8 mouse cellular contexts compared by ENCODE assay signal in the genomic region with DNA sequence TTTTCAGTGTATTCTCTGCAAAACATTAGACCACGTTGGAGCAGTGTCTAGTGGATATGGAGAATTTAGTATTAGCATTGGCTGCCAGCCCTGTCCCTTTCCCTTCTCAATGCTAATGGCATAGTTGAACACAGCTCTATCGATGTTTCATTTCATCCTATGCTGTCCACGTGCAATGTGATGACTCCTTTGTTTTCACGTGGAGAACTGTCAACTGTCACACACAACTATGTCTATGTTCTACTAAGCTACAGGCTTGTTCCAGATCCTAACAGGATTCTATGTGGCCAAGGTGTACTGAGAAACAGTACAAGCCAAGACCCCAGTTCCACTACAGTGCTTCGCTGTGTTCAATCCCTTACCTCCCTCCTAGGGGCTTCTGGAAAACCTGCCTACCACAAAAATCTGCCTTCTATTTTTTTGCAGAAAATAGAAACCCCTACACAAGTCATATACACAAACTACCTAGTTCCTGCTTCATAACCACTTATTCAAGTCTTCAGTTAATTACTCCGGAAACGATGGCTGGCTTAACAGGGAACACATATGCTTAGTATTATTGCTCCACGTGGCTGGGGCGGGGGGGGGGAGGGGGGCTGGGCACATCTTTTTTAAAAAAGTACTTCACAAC. TPM values are rescaled to one million over a fixed set of nuclear protein-coding genes. Genes with fewer than 3 reads are reported as not detected.
DNase-seq lines count a peak whose midpoint lies in the region; ATAC-seq and TF ChIP-seq lines count a peak whose summit lies in the region.

No protein-coding gene starts in this region.

- H3K9me3 ChIP-seq in heart, embryonic 15.5 days (replicated peaks) = no peaks in the 10 kb centered on the region
- H3K9me3 ChIP-seq in G1E (replicated peaks) = no peaks in the 10 kb centered on the region
- no peaks in the 10 kb centered on the region for H3K9me3 ChIP-seq in hindbrain, embryonic 12.5 days (replicated peaks)
- no peaks in the 10 kb centered on the region for H3K9me3 ChIP-seq in midbrain, embryonic 11.5 days (ENCODE audit: control insufficient read depth, low read length)

- H3K9ac ChIP-seq in heart, embryonic 15.5 days = peak overlapping the region; percentile 98
- peak overlapping the region; percentile 100 for H3K9ac ChIP-seq in hindbrain, embryonic 12.5 days
- peak overlapping the region; percentile 99 for H3K9ac ChIP-seq in midbrain, embryonic 11.5 days (ENCODE audit: low read length)

- no peaks in the 10 kb centered on the region for H3K36me3 ChIP-seq in heart, embryonic 15.5 days
- H3K36me3 ChIP-seq in G1E (replicated peaks) = peaks cover 24% of the 10 kb centered on the region
- H3K36me3 ChIP-seq in hindbrain, embryonic 12.5 days = no peaks in the 10 kb centered on the region
- H3K36me3 ChIP-seq in midbrain, embryonic 11.5 days (ENCODE audit: control insufficient read depth, insufficient read depth, low read length) = no peaks in the 10 kb centered on the region

- TF ChIP-seq CTCF in G1E (IDR thresholded peaks at IDR 0.05; ENCODE audit: low read depth, low read length) = no peak

- H3K4me1 ChIP-seq in heart, embryonic 15.5 days (replicated peaks) = peaks cover 39% of the 10 kb centered on the region
- H3K4me1 ChIP-seq in G1E (ENCODE audit: insufficient read depth, low read depth, low read length) = peaks cover 34% of the 10 kb centered on the region
- H3K4me1 ChIP-seq in hindbrain, embryonic 12.5 days = peaks cover 38% of the 10 kb centered on the region
- peaks cover 19% of the 10 kb centered on the region for H3K4me1 ChIP-seq in midbrain, embryonic 11.5 days (ENCODE audit: control insufficient read depth, insufficient read depth, low read length)

- peak overlapping the region; percentile 85 for H3K4me3 ChIP-seq in heart, embryonic 15.5 days
- peak overlapping the region; percentile 82 for H3K4me3 ChIP-seq in G1E (ENCODE audit: low read depth, low read length)
- peak overlapping the region; percentile 65 for H3K4me3 ChIP-seq in hindbrain, embryonic 12.5 days
- H3K4me3 ChIP-seq in midbrain, embryonic 11.5 days (ENCODE audit: low read depth, low read length) = peak overlapping the region; percentile 97

- no peak for ATAC-seq in heart, embryonic 15.5 days (replicated peaks; ENCODE audit: insufficient number of reproducible peaks, insufficient read depth, low FRiP score, low read depth)
- ATAC-seq in G1E (ENCODE audit: extremely low read depth, insufficient number of reproducible peaks, low FRiP score, poor library complexity, severe bottlenecking) = no peak; the same call in 1 of the 2 replicates
- ATAC-seq in hindbrain, embryonic 12.5 days (ENCODE audit: low FRiP score) = peak; percentile 20; the same call in 1 of the 2 replicates
- ATAC-seq in midbrain, embryonic 11.5 days (ENCODE audit: low FRiP score) = no peak
- ATAC-seq in erythroid progenitor cell, adult 5-6 weeks (replicated peaks; ENCODE audit: low FRiP score, poor library complexity, severe bottlenecking) = no peak

- H3K27ac ChIP-seq in heart, embryonic 15.5 days = peak overlapping the region; percentile 96; the same call in 1 of the 2 replicates
- H3K27ac ChIP-seq in hindbrain, embryonic 12.5 days = 0 out of 2 replicates have a peak overlapping the region, but pooled peaks have one; percentile 98
- H3K27ac ChIP-seq in midbrain, embryonic 11.5 days (ENCODE audit: low read depth, low read length) = no peak overlapping the region

- peak overlapping the region; percentile 82 for H3K4me2 ChIP-seq in heart, embryonic 15.5 days
- H3K4me2 ChIP-seq in hindbrain, embryonic 12.5 days (replicated peaks) = peak overlapping the region; percentile 78
- peak overlapping the region; percentile 64 for H3K4me2 ChIP-seq in midbrain, embryonic 11.5 days

- H3K27me3 ChIP-seq in heart, embryonic 15.5 days = no peaks in the 10 kb centered on the region
- peaks cover 12% of the 10 kb centered on the region for H3K27me3 ChIP-seq in G1E (ENCODE audit: insufficient read depth, low read length)
- no peaks in the 10 kb centered on the region for H3K27me3 ChIP-seq in hindbrain, embryonic 12.5 days
- no peaks in the 10 kb centered on the region for H3K27me3 ChIP-seq in midbrain, embryonic 11.5 days (ENCODE audit: control insufficient read depth, insufficient read depth, low read length)

- 7% methylated on average over 9 of the region's 9 CpGs for WGBS in heart, embryonic 15.5 days
- 12% methylated on average over 9 of the region's 9 CpGs for WGBS in hindbrain, embryonic 12.5 days
- WGBS in midbrain, embryonic 11.5 days = 18% methylated on average over 9 of the region's 9 CpGs

- DNase-seq in heart, adult 8-10 months (ENCODE audit: low spot score) = no peak
- DNase-seq in G1E (ENCODE audit: low spot score) = no peak
- DNase-seq in midbrain, embryonic 11.5 days (ENCODE audit: low spot score, missing footprints) = no peak
- no peak for DNase-seq in Muller cell, postnatal 12 days (ENCODE audit: inconsistent ontology term)
- DNase-seq in testis, postnatal 10 days (ENCODE audit: low spot score) = no peak

RNA-seq across cellular contexts. Expression of a gene that starts 1.4 kb away (rescaled TPM):
- polyA plus RNA-seq in heart, embryonic 15.5 days (2015; fragmentation: Nextera tagmentation; extraction: Ambion mirVana) = 79.4 and 85.1 TPM in 2 replicates
- 10 to 100 TPM; 21.1 to 35.1 (median 27.4) TPM for total RNA-seq in heart, adult 8-10 months (2022)
- total RNA-seq in G1E (2014; fragmentation: Nextera tagmentation) (118 and 128 TPM in 2 replicates), G1E (2017) (127 and 138 TPM in 2 replicates)
- polyA plus RNA-seq in G1E (2012) = 89.0 and 102 TPM in 2 replicates
- polyA plus RNA-seq in hindbrain, embryonic 12.5 days (2016; fragmentation: Nextera tagmentation; extraction: Ambion mirVana) = 222 and 224 TPM in 2 replicates
- 158 TPM in 2 replicates for polyA plus RNA-seq in midbrain, embryonic 11.5 days (2014; fragmentation: Nextera tagmentation; extraction: Ambion mirVana)
- total RNA-seq in erythroid progenitor cell, adult 5-6 weeks (2015; ENCODE audit: low replicate concordance) = 60.4 and 61.3 TPM in 2 replicates
- 81.1 and 100 TPM in 2 replicates for total RNA-seq in erythroid progenitor cell, adult 5-6 weeks (2017; ENCODE audit: low replicate concordance)

RNA-seq across cellular contexts. Expression of a gene that starts 27.9 kb away (rescaled TPM):
- polyA plus RNA-seq in heart, embryonic 15.5 days (2015; fragmentation: Nextera tagmentation; extraction: Ambion mirVana) = 11.4 and 15.8 TPM in 2 replicates
- total RNA-seq in heart, adult 8-10 months (2022) = 10 to 100 TPM; 17.0 to 20.8 (median 17.7) TPM
- 0.30 and 0.49 TPM in 2 replicates for total RNA-seq in G1E (2014; fragmentation: Nextera tagmentation)
- total RNA-seq in G1E (2017) = 0.23 and 0.44 TPM in 2 replicates
- 0.02 and 0.06 TPM in 2 replicates for polyA plus RNA-seq in G1E (2012)
- polyA plus RNA-seq in hindbrain, embryonic 12.5 days (2016; fragmentation: Nextera tagmentation; extraction: Ambion mirVana) = 61.5 and 64.7 TPM in 2 replicates
- 15.5 and 18.3 TPM in 2 replicates for polyA plus RNA-seq in midbrain, embryonic 11.5 days (2014; fragmentation: Nextera tagmentation; extraction: Ambion mirVana)
- not detected in 2 replicates for total RNA-seq in erythroid progenitor cell, adult 5-6 weeks (2015; ENCODE audit: low replicate concordance)
- 3.2 TPM in 1 of 2 replicates, not detected in the other for total RNA-seq in erythroid progenitor cell, adult 5-6 weeks (2017; ENCODE audit: low replicate concordance)

Comparison
In these comparisons a context has a peak if more than half of its experiments do, and no peak if none do; other contexts are left out.
1. RNA of a gene that starts 27.9 kb away (polyA plus RNA-seq): 61.5 to 64.7 TPM in hindbrain, embryonic 12.5 days, 15.5 to 18.3 TPM in midbrain, embryonic 11.5 days and 11.4 to 15.8 TPM in heart, embryonic 15.5 days; 0.02 to 0.06 TPM in G1E; every median in the first group is over 10 times any median in the second.
2. Peak in every context shown above with its lines, with median percentiles within 50 percentile points of each other: H3K4me2 ChIP-seq, H3K4me3 ChIP-seq and H3K9ac ChIP-seq.